Mouse (Mus musculus) ovary, postnatal 36 days (tissue): ENCODE results near the gene Ksr2.

ENCODE experiments used
- DNase-seq: peaks from one replicate; pipeline ENCODE4 v3.0.0; 2022; ENCODE audit warnings: low spot score, mixed read lengths

Ksr2 gene

GRCm38 (mm10) chr5:117791875-117792274, 378.1 kb downstream of the Ksr2 start:
- DNase-seq, result no peak

DNA sequence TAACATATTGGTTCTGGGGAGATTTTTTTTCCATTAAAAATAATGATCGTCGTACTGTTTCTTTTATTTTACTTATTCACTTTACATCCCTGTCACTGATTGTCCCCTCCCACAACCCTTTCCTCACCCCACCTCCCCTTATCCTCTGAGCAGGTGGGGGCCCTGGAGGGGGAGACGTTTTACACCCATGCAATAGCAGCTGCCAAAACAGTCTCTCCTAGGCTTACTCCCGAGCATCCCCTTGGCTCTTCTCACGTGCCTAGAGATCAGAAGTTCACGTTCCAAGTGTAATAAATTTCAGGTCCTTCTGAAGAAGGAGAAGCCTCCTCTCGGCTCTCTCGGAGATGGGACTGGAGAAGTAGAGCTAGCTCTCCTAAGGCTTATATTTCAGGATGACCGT, 387.0 kb downstream of the Ksr2 start:
- DNase-seq, result no peak

GRCm38 (mm10) chr5:117802071-117802521, 388.3 kb downstream of the Ksr2 start:
- DNase-seq, result no peak

DNA sequence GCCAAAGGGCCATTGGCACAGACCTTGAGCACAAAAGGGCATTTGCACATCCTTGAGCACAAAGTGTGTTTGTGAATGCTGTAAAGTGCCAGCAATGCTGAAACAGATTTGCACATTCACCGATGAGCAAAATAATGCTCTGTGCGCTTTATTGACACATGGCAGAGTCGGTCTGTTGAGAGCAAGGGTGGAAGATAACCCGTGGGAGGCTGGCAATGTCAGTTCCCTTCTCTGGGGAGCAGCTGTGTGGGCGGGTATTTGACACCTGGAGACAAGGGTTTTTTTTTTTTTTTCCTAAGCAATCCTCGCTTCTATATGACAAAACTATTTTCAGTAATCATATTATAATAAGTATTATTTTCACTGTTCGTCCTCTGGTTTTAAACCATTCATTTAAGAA, 389.8 kb downstream of the Ksr2 start:
- DNase-seq, result no peak

DNA sequence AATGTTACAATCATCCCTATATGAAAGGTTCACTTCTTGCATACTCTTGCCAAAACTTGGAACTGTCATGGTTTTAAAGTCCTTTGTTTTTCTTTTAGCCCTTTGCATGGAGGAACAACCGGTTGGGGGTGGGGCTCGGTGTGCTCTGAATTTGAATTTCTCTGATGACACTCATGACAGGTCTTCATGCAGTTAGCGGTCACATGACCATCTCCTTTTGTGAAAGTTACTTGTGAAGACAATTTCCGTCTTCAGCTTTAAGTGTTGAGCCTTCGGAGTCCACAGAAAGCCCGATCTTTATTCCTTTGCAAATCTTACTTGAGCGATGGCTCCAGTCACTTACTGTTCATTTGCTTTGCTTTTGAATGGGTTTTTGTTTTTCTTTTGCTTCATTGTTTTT, 397.1 kb downstream of the Ksr2 start:
- DNase-seq, result no peak

DNA sequence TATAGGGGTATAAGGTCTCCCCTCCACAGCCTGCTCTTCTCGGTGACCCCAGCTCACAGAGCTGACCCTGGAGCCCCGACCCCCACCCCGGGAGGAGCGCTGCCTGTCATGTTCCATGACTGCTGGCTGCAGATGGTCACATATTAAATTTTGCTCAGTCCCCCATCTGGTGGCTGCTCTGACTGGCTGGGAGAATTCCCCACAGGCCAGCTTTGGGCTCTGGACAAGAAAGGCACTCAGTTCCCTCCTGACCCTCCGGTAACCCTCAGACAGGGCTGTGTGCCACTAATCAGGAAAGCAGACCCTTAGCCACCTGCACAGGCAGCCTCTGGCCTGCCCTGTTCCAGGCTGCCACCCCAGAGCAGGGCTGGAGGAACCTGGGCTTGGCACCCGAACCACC, 405.0 kb downstream of the Ksr2 start:
- no peak for DNase-seq

DNA sequence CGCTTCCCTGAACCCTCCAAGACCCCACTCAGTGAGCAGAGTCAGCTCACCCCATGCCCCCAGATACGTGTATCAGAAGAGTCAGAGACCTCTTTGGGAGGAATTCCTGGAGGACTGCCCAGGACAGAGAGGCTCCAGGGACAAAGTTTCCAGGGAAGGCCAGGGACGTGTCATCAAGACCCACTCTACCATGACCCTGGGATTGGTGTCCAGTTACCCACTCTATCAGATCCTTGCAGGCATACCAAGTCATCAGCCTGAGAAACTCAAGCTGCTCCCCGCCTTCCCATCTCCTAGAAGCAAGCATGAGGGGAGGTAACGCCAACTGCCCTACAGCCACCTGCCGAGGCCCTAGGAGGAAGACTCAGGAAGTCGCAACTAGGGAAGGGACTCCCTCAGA, 406.6 kb downstream of the Ksr2 start:
- DNase-seq, result no peak

GRCm38 (mm10) chr5:117823811-117824210, 410.0 kb downstream of the Ksr2 start:
- DNase-seq, result no peak

- no peak for DNase-seq
Measured at GRCm38 (mm10) chr5:117824486-117824885, 410.7 kb downstream of the Ksr2 start.
